Mouse (Mus musculus): ENCODE measurements around the gene Olfr143.

Gene Olfr143

GRCm38 (mm10) chr9:38252474-38252873, at the start of gene Olfr143:
Gene Olfr143 (plus strand): TSS chr9:38252774.
- no peak for DNase-seq

- no peak for DNase-seq
Observed at GRCm38 (mm10) chr9:38208065-38208464, 44.5 kb upstream of the Olfr143 start, which contains the start of gene Olfr893. Gene Olfr893 (plus strand): TSS chr9:38208365.

- DNase-seq = no peak
Observed at GRCm38 (mm10) chr9:38217755-38218154, 34.8 kb upstream of the Olfr143 start, which contains the start of gene Olfr894. Gene Olfr894 (plus strand): TSS chr9:38218055.

- no peak for DNase-seq
Observed at GRCm38 (mm10) chr9:38267551-38267950, 15.0 kb downstream of the Olfr143 start, which contains the start of gene Olfr895. Gene Olfr895 (plus strand): TSS chr9:38267851.

- no peak for DNase-seq
Observed at GRCm38 (mm10) chr9:38290807-38291206, 38.2 kb downstream of the Olfr143 start, which contains the start of gene Olfr896-ps1. Gene Olfr896-ps1 (plus strand): TSS chr9:38291107.
